Mouse (Mus musculus): ENCODE measurements around the gene Man1c1. TPM values are rescaled to one million over a fixed set of nuclear protein-coding genes. Genes with fewer than 3 reads are reported as not detected.

Gene Man1c1
- polyA plus RNA-seq (2012; rRNA removed): 4.9 and 5.4 TPM in 2 replicates

DNA sequence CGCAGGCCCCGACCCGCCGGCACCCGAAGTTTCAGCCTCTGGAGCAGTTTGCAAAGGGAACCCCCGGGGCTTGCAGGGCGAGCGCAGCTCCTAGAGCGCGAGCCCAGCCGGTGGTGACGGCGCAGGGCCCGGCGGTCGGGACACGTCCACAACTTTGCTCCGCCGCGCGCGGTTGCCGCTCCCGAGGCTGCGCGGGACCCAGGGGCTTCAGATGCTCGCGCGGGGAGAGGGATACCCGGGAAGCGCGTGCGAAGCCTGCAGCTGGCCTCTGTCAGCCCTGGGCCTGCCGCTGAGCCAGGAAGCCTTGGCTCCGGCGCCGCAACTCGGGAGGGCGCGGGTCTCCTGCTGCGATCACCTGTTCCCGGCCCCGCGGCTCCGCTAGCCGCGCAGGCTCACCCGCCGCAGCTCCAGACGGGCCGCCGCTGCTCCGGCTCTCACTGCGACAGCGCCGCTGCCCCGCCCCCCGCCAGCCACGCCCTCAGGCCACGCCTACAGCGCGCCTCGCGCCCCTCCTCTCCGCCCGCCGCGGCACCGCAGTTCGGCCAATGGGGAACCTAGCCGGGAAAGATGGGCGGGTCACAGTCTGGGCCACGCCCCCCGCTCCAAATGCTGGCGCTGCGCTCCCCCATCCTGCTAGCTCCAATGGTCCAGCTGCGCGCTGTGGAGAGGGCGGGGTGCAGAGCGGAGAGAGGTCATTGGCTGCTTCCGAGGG lies at the start of gene Man1c1:
TSS of gene Man1c1 (minus strand) at position 456 of the 712 bp plus-strand sequence.

DNA sequence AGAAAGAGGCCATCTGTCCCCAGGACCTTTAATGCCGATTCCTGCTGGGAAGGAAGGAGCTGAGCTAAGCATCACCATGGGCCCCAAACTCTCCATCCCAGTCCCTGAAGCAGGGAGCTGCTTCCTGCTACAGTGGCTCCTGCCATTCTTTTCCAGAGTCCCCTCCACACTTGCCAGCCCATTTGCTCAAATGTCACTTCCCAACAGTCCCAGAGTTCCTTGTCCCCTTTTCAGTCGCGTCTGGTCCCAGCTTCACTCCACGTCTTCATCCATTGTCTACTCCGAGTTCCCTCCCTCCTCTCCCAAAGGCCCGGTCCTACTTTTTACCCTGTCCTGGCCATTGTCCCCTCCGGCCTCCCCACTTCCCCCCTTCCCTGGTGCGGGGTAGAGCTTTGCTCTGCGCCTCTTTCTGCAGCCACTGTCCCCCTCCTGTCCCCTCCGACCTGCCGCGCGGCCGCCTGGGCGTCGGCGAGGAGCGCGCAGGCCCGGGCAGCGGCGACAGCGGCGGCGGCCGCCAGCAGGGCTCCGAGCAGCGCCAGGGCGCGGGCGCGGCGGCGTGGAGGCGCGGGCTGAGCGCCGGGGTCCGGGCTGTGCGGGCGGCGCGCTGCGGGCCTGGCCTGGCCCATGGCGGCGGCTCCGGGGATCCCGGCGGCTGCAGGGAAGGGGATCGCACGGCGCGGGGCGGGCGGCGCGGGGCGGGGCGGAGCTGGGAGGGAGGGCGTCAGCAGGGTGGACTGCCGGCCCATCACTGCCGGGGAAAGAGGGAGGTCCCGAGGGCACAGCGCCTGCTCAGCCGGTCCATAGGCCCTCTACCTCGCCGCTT lies 152.4 kb downstream of the Man1c1 start, which contains the start of gene Selenon:
TSS of gene Selenon (minus strand) at position 673 of the 823 bp plus-strand sequence.

DNA sequence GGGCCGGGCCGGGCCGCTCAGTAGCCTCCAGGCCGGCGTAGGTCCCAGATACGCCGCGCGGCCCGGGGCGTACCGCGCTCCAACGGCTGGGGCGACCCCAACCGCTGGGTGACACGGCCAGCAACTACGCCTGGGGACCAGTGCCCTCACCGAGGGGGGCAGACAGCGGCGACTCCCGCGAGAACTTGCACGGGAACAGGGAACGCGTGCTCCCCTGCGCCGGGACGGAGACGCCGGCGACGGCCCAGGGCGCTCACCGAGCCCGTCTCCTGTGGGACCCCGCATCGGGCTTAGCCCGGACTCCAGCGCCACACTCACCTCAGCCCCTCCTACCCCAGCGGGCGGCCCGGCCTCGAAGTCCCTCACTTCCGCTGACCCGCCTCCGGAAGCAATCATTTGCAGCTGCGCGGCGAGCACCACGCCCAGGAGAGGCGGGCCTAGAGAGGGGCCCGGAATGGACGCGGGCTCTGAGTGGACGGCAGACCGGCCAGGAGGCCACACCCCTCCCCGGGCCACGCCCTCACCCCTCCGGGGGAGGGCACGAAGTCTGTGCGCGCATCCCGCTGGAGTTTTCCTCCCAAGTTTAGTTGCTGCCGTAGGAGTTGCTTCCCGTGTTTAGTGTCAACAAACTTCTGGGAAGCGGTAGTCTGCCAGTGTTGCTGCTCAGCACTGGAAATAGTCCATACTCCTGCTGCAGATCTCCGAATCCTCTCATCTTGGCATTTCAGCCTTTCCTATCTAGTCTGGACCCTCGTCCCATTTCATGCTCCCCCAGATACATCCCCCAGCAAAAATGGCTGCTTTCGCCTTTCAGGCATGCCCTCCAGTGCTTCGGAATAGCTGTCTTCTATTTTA lies 168.9 kb downstream of the Man1c1 start, which contains the start of gene Mtfr1l:
TSS of gene Mtfr1l (minus strand) at position 456 of the 855 bp plus-strand sequence.

Other genes starting within 250 kb of the Man1c1 start
- gene Stmn1, start 236.0 kb downstream of the Man1c1 start, polyA plus RNA-seq (2012; rRNA removed): 11.4 and 14.9 TPM in 2 replicates
- gene Paqr7, start 207.6 kb downstream of the Man1c1 start, polyA plus RNA-seq (2012; rRNA removed): 18.1 and 20.5 TPM in 2 replicates
- 0.49 and 0.51 TPM in 2 replicates for gene Aunip, start 193.3 kb downstream of the Man1c1 start, polyA plus RNA-seq (2012; rRNA removed)
- gene Mtfr1l, start 168.9 kb downstream of the Man1c1 start, polyA plus RNA-seq (2012; rRNA removed): 58.4 and 63.6 TPM in 2 replicates
- 11.3 and 12.4 TPM in 2 replicates for gene Selenon, start 152.1 kb downstream of the Man1c1 start, polyA plus RNA-seq (2012; rRNA removed)
- gene Ldlrap1, start 63.7 kb upstream of the Man1c1 start, polyA plus RNA-seq (2012; rRNA removed): 12.7 and 13.4 TPM in 2 replicates
- gene Maco1, start 149.1 kb upstream of the Man1c1 start, polyA plus RNA-seq (2012; rRNA removed): 9.7 and 14.4 TPM in 2 replicates
- gene Rhd, start 160.2 kb upstream of the Man1c1 start, polyA plus RNA-seq (2012; rRNA removed): 0.07 and 0.14 TPM in 2 replicates
- 55.8 and 71.6 TPM in 2 replicates for gene Tmem50a, start 210.7 kb upstream of the Man1c1 start, polyA plus RNA-seq (2012; rRNA removed)
- gene Rsrp1, start 219.3 kb upstream of the Man1c1 start, polyA plus RNA-seq (2012; rRNA removed): 947 and 1,179 TPM in 2 replicates
- gene Syf2, start 226.6 kb upstream of the Man1c1 start, polyA plus RNA-seq (2012; rRNA removed): 13.4 and 15.6 TPM in 2 replicates